Mouse (Mus musculus) neural tube, embryonic 13.5 days (tissue): ENCODE measurements at regions not wholly inside any gene's neighbourhood (a gene's known extent, or its start where the extent isn't known, plus 50 kb on each side); places are given as distances from the start of the nearest gene placed in this dataset.

Experiments used
- ATAC-seq: fragments of 200-750 bp; cut with Nextera tagmentation; 2 replicates; pipeline ENCODE4 v1.8.0; 2017; ENCODE audit warnings: low read depth, mild to moderate bottlenecking, moderate TSS enrichment, moderate library complexity
- H3K27ac ChIP-seq: fragments of 300-500 bp; sonication (generic); replicated peaks from 2 replicates; pipeline ENCODE4 v1.5.1; 2015; ENCODE audit warnings: moderate library complexity, mild to moderate bottlenecking, inconsistent platforms
- H3K27me3 ChIP-seq: fragments of 300-500 bp; sonication (generic); 2 replicates; pipeline ENCODE4 v1.6.1; 2015; ENCODE audit warnings: mild to moderate bottlenecking, inconsistent platforms
- H3K36me3 ChIP-seq: fragments of 300-500 bp; sonication (generic); 2 replicates; pipeline ENCODE4 v1.6.1; 2015; ENCODE audit warnings: mild to moderate bottlenecking, inconsistent platforms
- H3K4me1 ChIP-seq: fragments of 300-500 bp; sonication (generic); replicated peaks from 2 replicates; pipeline ENCODE4 v1.6.1; 2015; ENCODE audit warnings: inconsistent platforms
- H3K4me2 ChIP-seq: fragments of 300-500 bp; sonication (generic); 2 replicates; pipeline ENCODE4 v1.6.1; 2015; ENCODE audit warnings: inconsistent platforms, mild to moderate bottlenecking, moderate library complexity
- H3K4me3 ChIP-seq: fragments of 300-500 bp; sonication (generic); 2 replicates; pipeline ENCODE4 v1.5.1; 2015; ENCODE audit warnings: mild to moderate bottlenecking, inconsistent platforms
- H3K9ac ChIP-seq: fragments of 300-500 bp; sonication (generic); 2 replicates; pipeline ENCODE4 v1.6.1; 2015; ENCODE audit warnings: moderate library complexity, mild to moderate bottlenecking, inconsistent platforms
- H3K9me3 ChIP-seq: fragments of 300-500 bp; sonication (generic); 2 replicates; pipeline ENCODE4 v1.6.1; 2016; ENCODE audit warnings: inconsistent platforms
- WGBS: fragments of 180-500 bp; shearing (Covaris S2); methylation state at CpG from one replicate; pipeline ENCODE4 v1.1.7; 2015; 5-methylcytosine and 5-hydroxymethylcytosine counted together

- no peak overlapping the region for H3K9ac ChIP-seq
- H3K27ac ChIP-seq: no peak overlapping the region
- no peaks in the 10 kb centered on the region for H3K4me1 ChIP-seq
- H3K4me3 ChIP-seq: no peak overlapping the region
- WGBS: 74% methylated on average over 4 of the region's 4 CpGs
- no peak for ATAC-seq
- H3K4me2 ChIP-seq: no peak overlapping the region
- no peaks in the 10 kb centered on the region for H3K36me3 ChIP-seq
- no peaks in the 10 kb centered on the region for H3K27me3 ChIP-seq
- no peaks in the 10 kb centered on the region for H3K9me3 ChIP-seq
Measured at GRCm38 (mm10) chr3:154513566-154513965, 82.9 kb upstream of the Cryz start.

DNA sequence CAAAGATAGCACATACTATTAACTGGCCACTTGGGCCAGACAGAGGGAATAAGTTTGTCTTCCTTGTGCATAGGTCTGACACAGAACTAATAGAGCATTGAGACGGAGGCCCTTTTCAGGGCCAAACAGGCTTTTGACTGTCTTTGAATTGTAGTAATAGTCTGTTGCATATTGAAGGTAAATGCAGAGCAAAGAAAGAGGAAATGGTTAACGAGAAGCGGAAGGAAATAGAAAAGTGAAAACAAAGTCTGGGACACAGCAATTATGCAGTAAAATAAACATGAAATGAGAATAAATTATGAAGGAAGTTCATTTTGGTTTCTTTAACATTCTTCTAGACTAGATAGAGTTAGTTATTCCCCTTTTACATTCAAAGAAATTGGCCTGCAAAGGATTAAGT, 86.4 kb upstream of the Cryz start:
- ATAC-seq: no peak
- Histone ChIP-seq H3K36me3 (no peaks in the 10 kb centered on the region), H3K4me1 (no peaks in the 10 kb centered on the region), H3K9ac (no peak overlapping the region), H3K9me3 (no peaks in the 10 kb centered on the region), H3K4me2 (no peak overlapping the region), H3K27ac (no peak overlapping the region), H3K27me3 (no peaks in the 10 kb centered on the region), H3K4me3 (no peak overlapping the region)
- 88% methylated on average over 3 of the region's 3 CpGs for WGBS

DNA sequence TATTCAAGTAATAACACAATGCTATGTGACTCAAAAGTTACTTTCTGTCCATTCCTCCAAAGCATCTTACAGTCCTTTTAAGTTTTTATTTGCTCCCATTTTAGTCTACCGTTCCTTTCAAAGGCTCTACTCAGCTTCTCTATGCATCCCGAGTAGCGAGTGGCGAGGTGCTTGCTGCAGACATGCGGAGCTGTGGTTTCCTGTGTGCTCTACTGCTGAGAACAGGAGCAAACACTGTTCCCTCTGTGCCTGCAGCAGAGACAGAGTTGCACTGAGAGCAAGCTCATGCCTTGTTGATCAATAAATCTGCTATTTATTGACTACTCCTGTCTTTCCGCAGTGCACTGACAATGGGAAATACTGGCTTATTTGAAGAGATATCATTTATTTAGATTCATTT, 87.1 kb upstream of the Cryz start:
- no peak overlapping the region for H3K27ac ChIP-seq
- H3K9ac ChIP-seq: no peak overlapping the region
- no peaks in the 10 kb centered on the region for H3K4me1 ChIP-seq
- no peak overlapping the region for H3K4me3 ChIP-seq
- no peak overlapping the region for H3K4me2 ChIP-seq
- WGBS: 72% methylated on average over 6 of the region's 6 CpGs
- H3K36me3 ChIP-seq: no peaks in the 10 kb centered on the region
- H3K9me3 ChIP-seq: no peaks in the 10 kb centered on the region
- ATAC-seq: no peak
- no peaks in the 10 kb centered on the region for H3K27me3 ChIP-seq

- ATAC-seq: no peak
- 90% methylated on average over 2 of the region's 2 CpGs for WGBS
- H3K27ac ChIP-seq: no peak overlapping the region
- H3K9ac ChIP-seq: no peak overlapping the region
- no peak overlapping the region for H3K4me3 ChIP-seq
- no peaks in the 10 kb centered on the region for H3K36me3 ChIP-seq
- H3K4me1 ChIP-seq: no peaks in the 10 kb centered on the region
- H3K9me3 ChIP-seq: no peaks in the 10 kb centered on the region
- H3K27me3 ChIP-seq: no peaks in the 10 kb centered on the region
- no peak overlapping the region for H3K4me2 ChIP-seq
Measured at GRCm38 (mm10) chr3:154493387-154493920, 103.1 kb upstream of the Cryz start.

- no peak for ATAC-seq
- H3K4me3 ChIP-seq: no peak overlapping the region
- no peaks in the 10 kb centered on the region for H3K9me3 ChIP-seq
- H3K36me3 ChIP-seq: no peaks in the 10 kb centered on the region
- H3K27ac ChIP-seq: no peak overlapping the region
- no peak overlapping the region for H3K4me2 ChIP-seq
- H3K4me1 ChIP-seq: peaks cover 10% of the 10 kb centered on the region
- H3K27me3 ChIP-seq: no peaks in the 10 kb centered on the region
- WGBS: 70% methylated on average over 2 of the region's 2 CpGs
- H3K9ac ChIP-seq: no peak overlapping the region
Measured at GRCm38 (mm10) chr3:154472426-154472825, 124.1 kb upstream of the Cryz start.

- WGBS: 13% methylated on average over 13 of the region's 13 CpGs
- peaks cover 11% of the 10 kb centered on the region for H3K4me1 ChIP-seq
- ATAC-seq: no peak; the same call in 1 of the 2 replicates
Measured at GRCm38 (mm10) chr3:154467581-154468374, 128.7 kb upstream of the Cryz start.

GRCm38 (mm10) chr3:154458208-154458607, 127.7 kb upstream of the Lhx8 start:
- WGBS: 87% methylated on average over 9 of the region's 9 CpGs
- H3K27me3 ChIP-seq: no peaks in the 10 kb centered on the region
- no peaks in the 10 kb centered on the region for H3K36me3 ChIP-seq
- no peaks in the 10 kb centered on the region for H3K4me1 ChIP-seq
- no peak overlapping the region for H3K27ac ChIP-seq
- no peak for ATAC-seq
- no peaks in the 10 kb centered on the region for H3K9me3 ChIP-seq
- H3K9ac ChIP-seq: no peak overlapping the region
- no peak overlapping the region for H3K4me3 ChIP-seq
- H3K4me2 ChIP-seq: no peak overlapping the region

More at GRCm38 (mm10) chr3:154467581-154468374, 128.7 kb upstream of the Cryz start:
- H3K4me3 ChIP-seq: no peak overlapping the region
- H3K36me3 ChIP-seq: no peaks in the 10 kb centered on the region
- H3K9ac ChIP-seq: no peak overlapping the region
- H3K27me3 ChIP-seq: no peaks in the 10 kb centered on the region
- no peaks in the 10 kb centered on the region for H3K9me3 ChIP-seq
- no peak overlapping the region; the same call in 1 of the 2 replicates for H3K27ac ChIP-seq
- peak overlapping the region; percentile 39 for H3K4me2 ChIP-seq

- ATAC-seq: no peak
- H3K27me3 ChIP-seq: no peaks in the 10 kb centered on the region
- no peaks in the 10 kb centered on the region for H3K4me1 ChIP-seq
- H3K4me2 ChIP-seq: no peak overlapping the region
- H3K9ac ChIP-seq: no peak overlapping the region
- H3K4me3 ChIP-seq: no peak overlapping the region
- H3K9me3 ChIP-seq: peaks cover 12% of the 10 kb centered on the region
- no peak overlapping the region for H3K27ac ChIP-seq
- H3K36me3 ChIP-seq: no peaks in the 10 kb centered on the region
Measured at GRCm38 (mm10) chr3:154453025-154453424, 122.6 kb upstream of the Lhx8 start.

GRCm38 (mm10) chr3:154452585-154452984, 122.1 kb upstream of the Lhx8 start:
- ATAC-seq: no peak
- H3K27me3 ChIP-seq: no peaks in the 10 kb centered on the region
- WGBS: 82% methylated on average over 6 of the region's 6 CpGs
- H3K4me1 ChIP-seq: no peaks in the 10 kb centered on the region
- no peak overlapping the region for H3K4me3 ChIP-seq
- peaks cover 12% of the 10 kb centered on the region for H3K9me3 ChIP-seq
- H3K36me3 ChIP-seq: no peaks in the 10 kb centered on the region
- H3K9ac ChIP-seq: no peak overlapping the region
- H3K4me2 ChIP-seq: no peak overlapping the region
- H3K27ac ChIP-seq: no peak overlapping the region

DNA sequence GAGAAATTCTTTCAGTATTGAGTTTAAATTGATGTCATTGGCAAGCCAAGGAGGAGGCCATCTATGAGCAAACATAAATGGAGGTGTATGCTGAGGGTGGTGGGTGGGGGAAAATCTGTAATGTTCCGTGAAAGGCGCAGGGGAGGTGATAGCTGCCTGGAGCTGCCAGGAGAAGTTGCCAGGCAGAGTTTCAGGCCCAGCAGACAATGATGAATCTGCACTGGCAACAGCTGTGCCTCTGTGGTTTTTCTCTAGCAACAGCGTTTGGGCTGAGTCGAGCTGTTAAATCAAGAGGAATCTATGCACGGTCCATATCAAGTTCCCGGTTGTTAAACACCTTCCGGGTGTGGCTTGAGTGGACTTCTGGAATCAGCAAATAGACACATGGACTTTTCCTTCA, 120.7 kb upstream of the Lhx8 start:
- Histone ChIP-seq H3K27me3 (no peaks in the 10 kb centered on the region), H3K4me2 (no peak overlapping the region), H3K27ac (no peak overlapping the region), H3K36me3 (no peaks in the 10 kb centered on the region), H3K4me3 (no peak overlapping the region), H3K4me1 (no peaks in the 10 kb centered on the region), H3K9ac (no peak overlapping the region), H3K9me3 (peaks cover 12% of the 10 kb centered on the region)
- 83% methylated on average over 7 of the region's 7 CpGs for WGBS
- no peak for ATAC-seq

DNA sequence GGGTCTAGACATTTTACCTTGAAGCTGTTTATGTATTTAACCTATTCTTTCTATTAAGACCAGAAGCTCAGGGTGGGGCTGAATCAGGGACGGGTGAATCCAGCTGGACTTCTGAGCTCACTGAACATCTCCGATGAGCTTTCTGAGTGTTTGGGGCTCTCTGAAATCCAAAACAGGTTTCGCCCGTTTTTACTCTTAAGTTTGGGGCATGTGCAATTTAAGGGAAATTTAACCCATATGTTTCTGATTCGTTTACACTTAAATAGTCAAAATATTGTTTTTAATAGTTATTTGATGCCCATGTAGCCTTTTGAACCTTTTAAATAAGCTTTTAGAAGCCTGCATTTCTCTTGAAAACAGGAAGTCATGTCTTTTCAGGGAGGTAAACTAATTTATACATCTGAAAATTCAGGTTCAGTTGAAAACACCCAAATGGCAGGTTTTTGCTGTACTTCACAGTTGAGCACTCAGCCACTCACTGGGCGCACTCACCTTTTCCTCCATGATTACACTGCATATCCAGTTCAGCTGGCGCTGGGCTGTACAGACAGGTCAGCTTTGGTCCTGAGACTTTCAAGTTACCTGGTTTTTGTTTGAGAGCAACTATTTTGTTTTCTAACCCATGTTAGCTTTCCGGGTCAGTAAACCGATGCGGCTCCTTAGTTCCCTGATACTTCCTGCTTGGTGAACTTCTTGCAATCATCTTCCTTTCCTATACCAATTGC, 113.1 kb upstream of the Lhx8 start:
- Histone ChIP-seq H3K4me1 (0 out of 2 replicates have a peak, but pooled peaks cover 3% of the 10 kb centered on the region), H3K36me3 (no peaks in the 10 kb centered on the region), H3K4me2 (no peak overlapping the region), H3K9me3 (peaks cover 5% of the 10 kb centered on the region; the same call in 1 of the 2 replicates), H3K9ac (no peak overlapping the region), H3K27ac (no peak overlapping the region), H3K4me3 (no peak overlapping the region), H3K27me3 (no peaks in the 10 kb centered on the region)
- WGBS: 87% methylated on average over 10 of the region's 10 CpGs
- no peak for ATAC-seq

DNA sequence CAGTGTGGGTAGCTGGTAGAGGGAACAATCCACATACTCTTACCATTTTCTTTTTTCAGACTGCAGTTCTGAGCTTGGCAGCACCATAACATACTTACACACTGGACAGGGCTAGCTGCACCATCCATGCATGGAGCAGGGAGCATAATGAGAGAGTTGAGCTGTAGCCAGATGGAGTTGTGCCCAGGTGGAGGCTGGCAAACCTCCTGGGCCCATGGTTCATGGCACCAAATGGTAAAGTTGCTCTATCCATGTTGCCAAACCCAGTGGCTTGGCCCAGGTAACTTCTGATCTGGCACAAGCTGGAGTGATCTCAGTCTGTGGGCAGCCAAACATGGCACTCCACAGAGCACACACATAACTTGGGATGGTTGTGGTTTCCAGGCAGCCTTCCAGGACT, 111.0 kb upstream of the Lhx8 start:
- Histone ChIP-seq H3K4me3 (no peak overlapping the region), H3K27ac (no peak overlapping the region), H3K4me1 (0 out of 2 replicates have a peak, but pooled peaks cover 3% of the 10 kb centered on the region), H3K9ac (no peak overlapping the region), H3K36me3 (no peaks in the 10 kb centered on the region), H3K9me3 (0 out of 2 replicates have a peak, but pooled peaks cover 2% of the 10 kb centered on the region), H3K4me2 (no peak overlapping the region), H3K27me3 (no peaks in the 10 kb centered on the region)
- no peak for ATAC-seq
